Mouse (Mus musculus): ENCODE results near the gene Rundc3a.
"Not testable (repeated sequence)": the region's sequence is repeated elsewhere in the genome, so short reads cannot be mapped to it uniquely, and the experiment has no call there.

Rundc3a gene

DNA sequence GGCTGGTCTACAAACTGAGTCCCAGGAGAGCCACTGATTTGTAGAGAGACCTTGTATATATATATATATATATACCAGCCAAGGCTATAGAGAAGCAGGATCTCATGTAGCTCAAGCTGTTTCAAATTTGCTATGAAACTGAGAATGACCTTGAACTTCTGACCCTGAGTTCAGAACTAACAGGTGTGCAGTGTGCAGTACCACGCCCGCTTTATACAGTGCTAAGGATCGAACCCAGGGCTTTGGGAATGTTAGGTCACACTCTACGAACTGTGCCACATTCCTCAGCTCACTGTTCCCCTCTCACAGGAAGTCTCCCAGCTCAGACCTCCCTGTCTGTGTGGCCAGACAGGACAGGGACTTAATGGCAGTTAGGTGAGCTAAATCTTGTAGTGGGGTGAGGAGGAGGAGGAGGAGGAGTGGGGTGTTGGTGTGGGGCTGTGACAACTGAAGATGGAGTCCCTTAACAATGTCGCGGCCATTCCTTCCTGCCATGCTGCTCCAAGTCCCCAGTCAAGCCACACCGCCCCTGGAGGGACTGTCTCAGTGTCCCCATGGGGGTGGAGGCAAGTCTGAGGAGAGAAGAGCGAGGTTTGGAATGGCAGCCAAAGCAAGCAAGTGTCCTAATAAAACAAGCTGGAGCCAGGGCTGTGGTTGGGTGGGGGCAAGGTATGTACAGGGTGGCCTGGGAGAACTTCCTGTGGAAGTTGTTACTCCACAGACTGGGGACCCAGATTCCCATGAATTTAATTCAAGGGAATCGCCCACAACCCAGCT lies 25.5 kb upstream of the Rundc3a start:
- DNase-seq (ENCODE audit: low spot score in 2 of 2), result peak in 1 of 2 experiments; percentile 59

DNA sequence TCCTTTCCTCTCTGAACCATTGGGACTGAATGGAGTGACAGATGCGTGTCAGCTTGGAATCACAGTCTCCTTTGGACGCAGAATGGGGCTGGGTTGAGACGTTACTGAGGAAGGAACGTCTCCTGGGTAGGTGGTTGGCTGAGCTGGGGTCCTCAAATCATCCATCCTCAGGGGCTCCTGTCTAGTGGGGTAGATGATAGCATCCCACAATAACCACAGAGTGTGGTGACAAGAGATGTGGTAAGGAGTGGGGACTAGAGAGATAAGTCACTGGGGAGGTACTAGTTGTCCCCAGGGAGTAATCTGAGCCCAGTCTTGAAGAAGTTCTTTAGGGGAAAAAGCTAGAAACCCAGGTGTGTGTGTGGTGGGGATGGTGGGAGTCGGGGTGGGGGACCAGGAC lies 24.9 kb upstream of the Rundc3a start:
- peak in 1 of 2 experiments; percentile 60 for DNase-seq (ENCODE audit: low spot score in 2 of 2)

DNA sequence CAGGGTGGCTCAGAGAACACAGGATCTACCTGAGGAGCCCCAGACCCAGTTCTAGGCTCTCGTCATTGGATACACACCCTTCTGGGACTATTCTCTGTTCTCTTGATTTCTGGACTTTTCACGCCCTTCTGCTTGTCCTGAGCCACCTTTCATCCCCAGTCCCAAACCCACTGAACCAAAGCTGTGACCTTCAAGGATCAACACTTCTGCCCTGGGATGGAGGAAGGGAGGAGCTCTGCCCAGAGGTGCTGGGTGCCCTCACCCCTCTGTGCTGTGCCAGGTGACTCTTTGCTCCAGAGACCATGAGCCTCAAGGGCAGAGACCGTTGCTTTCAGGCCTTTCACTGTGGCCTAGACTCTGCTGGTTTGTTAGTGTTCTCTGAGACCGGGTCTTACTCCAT lies 23.9 kb upstream of the Rundc3a start:
- peak in 1 of 2 experiments; percentile 59 for DNase-seq (ENCODE audit: low spot score in 2 of 2)

DNA sequence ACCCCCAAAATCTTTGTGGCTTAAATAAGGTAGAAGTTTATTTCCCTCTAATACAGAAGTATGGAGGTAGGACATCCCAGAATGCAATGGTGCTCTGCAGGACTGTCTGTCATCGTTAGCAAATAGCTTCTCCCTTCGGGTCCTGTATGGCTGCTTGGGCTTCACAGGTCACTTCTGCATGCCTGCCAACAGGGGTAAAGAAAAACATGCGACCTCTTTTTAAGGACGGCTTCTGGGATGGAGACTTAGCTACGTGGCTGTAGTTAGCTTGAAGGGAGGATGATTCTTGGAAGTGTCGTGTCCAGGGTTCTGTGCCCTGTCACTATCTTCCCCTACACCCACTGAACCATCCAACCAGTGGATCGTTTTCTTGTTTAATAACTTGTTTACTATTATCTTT lies 22.9 kb upstream of the Rundc3a start:
- peak in 1 of 2 experiments; percentile 53 for DNase-seq (ENCODE audit: low spot score in 2 of 2)

DNA sequence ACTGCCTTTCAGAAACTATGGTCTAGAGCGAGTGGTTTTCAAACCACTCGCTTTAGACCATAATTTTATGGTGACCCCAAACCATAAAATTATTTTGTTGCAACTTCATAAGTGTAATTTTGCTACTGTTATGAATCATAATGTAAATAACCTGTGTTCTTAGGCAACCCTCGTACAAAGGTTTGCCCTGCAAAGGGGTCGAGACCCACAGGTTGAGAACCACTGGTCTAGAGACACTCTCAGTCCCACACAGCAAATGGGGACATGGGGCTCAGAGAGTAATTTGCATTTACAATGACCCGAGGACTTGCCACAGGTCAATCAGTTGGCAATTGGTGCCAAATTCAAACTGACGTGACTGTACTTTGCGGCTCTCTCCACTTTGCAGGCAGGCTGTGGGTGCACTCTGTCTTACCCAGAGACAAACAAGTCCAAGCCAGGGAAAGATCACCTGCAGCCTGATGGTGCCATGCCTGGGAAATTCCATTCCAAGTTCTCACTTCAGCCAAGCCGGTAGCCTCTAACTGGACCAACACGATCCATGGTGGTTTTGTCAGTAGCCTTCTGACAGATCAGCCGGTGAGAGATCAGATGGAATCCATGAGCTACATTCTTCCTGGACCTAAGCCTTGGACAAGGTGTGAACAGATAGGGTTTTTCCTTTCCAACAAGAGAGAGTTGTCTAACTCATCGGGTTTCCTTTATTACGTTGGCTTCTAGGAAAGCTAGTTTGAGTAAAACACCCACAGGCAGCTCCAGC lies 21.1 kb upstream of the Rundc3a start:
- peak; percentile 13 to 55 for DNase-seq (ENCODE audit: low spot score in 2 of 2)

DNA sequence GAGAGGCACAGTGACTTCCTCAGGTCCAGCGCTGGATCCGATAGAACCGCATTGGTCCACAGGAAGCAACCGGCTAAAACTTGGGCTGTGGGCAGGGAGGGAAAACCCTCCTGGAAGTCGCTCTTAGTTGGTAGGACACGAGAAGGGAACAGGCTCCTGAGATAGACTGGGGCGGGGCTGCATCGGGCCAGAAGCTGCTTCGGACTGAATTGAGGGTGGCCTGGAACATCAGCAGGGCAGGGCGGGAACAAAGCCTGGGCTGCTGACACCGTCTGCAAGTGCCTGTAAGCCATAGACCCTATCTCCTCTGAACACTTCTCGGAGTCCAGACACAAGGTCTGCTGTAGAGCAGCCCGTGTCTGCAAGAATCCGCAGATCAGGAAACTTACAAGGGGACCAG lies 20.3 kb upstream of the Rundc3a start:
- peak; percentile 67 to 80 for DNase-seq (ENCODE audit: low spot score in 2 of 2)

DNA sequence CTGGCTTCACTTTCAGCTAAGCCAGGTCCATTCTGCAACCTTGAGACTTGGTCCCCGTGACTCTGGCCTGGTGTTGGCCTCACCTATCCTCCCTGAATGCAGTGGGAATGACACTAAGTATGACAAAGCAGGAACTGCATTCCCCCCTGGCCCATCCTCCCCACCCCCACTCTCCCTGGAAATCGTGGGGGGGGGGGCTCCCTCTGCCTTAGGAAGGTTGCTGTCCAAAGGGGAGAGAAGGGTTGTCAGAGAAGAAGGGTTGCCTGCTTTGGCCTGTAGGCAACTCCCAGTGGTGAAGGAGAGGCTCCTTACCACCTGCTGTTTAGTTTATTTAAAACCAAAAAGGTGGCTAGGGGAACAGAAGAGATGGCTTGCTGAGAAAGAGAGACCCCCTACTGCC lies 19.6 kb upstream of the Rundc3a start:
- DNase-seq (ENCODE audit: low spot score in 2 of 2), result peak; percentile 19 to 67

DNA sequence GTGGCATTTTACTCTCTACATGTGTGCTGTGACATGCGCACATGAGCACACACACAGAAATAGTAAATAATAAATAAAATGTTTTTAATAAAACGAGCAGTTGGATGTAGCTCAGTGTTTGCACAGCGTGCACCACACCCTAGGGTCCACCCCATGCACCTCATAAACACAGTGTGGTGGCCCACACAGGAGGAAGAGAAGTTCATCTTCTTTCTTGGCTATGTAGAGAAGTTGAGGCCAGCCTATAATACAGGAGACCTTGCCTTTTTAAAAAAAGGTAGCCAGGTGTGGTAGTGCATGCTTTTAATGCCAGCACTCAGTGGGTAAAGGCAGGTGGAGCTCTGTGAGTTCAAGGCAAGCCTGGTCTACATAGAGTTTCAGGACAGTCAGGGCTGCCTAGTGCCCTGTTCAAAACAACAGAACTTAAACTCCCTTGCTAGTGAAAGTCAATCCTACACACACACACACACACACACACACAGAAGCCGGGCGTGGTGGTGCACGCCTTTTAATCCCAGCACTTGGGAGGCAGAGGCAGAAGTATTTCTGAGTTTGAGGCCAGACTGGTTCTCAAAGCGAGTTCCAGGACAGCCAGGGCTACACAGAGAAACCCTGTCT lies 19.0 kb upstream of the Rundc3a start:
- DNase-seq (ENCODE audit: low spot score in 2 of 2), result peak; percentile 48 to 75

DNA sequence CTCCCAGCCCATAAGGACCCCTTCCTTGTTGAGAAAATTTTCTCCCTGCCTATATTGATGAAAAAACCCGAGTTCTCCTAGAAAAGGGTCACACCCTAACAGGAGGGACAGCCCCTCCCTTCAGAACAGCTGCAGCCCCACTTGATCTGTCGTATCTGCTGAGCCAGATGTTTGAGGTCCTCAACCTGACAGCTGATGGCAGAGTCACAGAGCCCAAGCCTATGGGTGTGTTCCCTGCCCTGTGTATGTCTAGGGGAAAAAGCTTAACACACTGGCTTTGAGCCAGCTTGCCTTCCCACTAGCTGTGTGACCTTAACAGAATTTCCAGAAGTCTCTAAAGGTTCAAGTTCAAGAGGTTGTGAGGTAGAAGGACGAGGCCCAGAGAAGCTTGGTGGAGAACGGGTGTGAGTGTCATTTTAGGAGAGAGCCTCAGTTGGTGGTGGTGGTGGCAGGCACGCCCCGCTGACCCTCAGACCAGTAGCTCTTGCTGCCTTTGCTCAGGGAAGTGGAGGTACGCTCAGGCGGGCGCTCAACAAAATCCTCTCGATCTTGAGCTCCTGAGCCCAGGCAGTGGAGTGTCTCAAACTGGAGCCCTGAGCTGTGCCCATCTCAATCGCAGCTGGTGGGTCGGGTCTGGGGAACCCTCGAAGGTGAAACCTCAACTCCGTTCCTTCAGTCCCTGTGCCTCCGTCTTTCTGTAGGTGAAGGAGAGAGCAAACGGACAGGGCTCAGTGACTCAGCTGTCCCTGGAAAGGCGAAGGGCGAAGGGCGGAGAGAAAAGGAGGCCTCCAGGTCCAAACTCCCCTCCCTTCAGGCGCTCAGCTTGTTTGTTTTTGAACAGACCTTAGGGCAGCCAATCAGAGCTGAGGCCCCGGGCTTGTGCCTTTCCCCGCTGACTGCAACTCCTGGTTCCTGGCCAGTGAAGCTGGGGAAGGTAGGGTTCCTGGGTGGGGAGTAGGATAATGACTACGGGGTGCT lies 17.7 kb upstream of the Rundc3a start:
- peak; percentile 86 to 89 for DNase-seq (ENCODE audit: low spot score in 2 of 2)

DNA sequence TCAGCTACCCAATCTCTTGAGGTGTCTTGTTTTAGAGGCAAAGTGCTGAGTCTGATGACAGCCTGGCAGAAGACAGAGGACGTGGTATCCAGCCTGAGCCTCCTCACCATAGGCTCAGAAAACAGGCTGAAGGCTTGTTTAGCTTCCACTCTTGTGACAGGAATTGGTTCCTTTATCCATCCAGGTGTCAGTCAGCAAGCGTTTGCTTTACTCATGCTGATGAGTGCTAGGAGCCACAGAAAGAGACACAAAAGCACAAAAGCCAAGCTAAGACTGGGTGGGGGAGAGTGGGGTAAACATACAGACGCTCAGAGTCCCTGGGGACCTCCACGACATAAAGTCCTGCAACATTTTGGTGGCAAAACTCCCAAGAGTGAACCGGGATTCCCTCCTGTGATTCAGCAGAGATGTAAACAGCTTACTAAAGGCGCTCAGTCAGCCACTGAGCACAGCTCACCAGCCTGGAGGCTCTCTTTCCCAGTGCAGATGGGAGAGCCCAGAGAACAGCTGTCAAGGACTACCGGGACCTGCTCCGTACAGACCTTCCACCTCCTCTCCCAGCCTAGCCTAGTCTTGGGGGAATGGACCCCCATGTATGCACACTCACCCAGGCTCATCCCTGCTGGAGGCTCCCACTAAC lies 16.9 kb upstream of the Rundc3a start:
- DNase-seq (ENCODE audit: low spot score in 2 of 2), result peak; percentile 50 to 81

DNA sequence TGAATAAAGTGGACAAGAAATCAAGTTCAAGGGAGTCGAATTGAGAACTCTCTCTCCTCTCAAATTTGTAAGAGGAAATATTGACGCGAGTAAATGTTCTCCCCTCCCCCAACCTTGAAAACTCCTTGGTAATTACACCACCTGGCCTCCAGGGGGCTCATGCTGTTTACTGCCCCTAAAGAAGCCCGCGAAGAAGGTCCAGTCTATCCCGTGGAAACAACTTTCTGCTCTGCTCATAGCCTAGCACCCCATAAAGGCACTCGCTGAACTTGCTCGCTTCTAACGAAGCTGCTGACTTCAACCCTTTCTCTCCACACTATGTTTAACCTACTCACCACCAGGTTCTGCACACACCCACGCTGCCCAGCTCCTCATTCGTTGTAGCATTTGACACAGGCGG lies 16.0 kb upstream of the Rundc3a start:
- DNase-seq (ENCODE audit: low spot score in 2 of 2), result peak; percentile 52 to 76

DNA sequence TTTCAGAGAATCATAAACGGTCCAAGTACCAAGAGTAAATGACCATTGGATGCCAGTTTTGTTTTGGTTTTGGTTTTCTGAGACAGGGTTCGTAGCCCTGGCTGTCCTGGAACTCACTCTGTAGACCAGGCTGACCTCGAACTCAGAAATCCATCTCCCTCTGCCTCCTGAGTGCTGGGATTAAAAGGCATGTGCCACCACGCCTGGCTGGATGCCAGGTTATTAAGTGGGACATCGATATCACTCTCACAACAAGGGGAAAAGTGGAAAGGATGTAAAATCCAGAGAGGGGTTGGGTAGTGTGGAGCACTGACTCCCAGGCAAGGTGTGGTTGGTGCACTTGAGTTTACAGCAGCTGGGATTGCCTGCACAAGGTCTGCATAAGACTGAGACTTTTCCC lies 13.1 kb upstream of the Rundc3a start:
- DNase-seq (ENCODE audit: low spot score in 2 of 2), result no peak

DNA sequence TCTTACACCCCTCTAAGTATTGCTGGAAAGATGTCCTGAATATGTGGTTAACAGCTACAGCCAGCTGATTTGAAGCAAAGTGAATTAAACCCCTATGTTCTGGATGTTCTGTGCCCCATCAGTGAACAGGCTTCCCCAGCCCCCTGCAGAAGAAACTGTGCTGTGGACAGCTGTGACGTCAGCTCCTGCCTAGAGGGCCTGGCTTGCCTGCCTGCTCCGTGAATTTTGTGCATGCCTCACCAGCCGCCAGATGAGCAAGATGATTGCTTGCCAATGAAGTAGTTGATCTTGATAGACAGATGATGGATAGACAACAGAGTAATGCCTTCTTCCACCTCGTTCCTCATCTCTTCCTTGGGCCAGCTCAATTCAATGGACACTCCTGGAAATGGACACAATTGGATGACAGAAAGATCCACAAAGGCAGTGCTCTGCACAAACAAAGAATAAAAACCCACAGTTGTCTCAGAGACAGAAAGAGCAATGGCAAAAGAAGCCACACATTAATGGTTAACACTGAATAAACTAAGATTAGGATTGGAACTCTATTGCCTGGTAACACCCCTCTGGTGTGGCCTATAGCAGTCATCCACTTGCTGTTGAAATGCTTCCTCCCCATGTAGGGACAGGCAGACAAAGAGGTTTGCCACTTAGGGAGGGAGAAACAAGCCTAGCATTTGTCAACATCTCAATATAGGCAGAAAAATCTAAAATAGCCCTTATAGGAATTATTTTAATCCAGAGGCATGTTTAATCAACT lies 11.7 kb upstream of the Rundc3a start:
- no peak for DNase-seq (ENCODE audit: low spot score in 2 of 2)

DNA sequence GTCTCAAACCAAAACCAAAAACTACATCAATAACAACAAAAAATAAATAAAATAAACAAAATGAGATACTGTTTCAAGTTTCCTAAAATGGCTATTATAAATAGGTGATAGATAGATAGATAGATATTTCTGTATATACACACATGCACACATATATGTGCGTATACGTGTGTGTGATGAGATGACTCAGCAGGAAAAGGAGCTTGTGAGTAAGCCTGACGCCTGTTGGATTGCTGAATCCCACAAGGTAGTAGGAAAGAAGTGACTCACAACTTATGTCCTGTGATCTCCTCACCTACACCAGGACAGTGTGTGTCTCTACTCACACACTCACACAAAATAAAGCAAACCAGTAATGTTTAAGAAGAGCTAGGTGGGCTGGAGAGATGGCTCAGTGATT lies 10.4 kb upstream of the Rundc3a start:
- no peak for DNase-seq (ENCODE audit: low spot score in 2 of 2)

DNA sequence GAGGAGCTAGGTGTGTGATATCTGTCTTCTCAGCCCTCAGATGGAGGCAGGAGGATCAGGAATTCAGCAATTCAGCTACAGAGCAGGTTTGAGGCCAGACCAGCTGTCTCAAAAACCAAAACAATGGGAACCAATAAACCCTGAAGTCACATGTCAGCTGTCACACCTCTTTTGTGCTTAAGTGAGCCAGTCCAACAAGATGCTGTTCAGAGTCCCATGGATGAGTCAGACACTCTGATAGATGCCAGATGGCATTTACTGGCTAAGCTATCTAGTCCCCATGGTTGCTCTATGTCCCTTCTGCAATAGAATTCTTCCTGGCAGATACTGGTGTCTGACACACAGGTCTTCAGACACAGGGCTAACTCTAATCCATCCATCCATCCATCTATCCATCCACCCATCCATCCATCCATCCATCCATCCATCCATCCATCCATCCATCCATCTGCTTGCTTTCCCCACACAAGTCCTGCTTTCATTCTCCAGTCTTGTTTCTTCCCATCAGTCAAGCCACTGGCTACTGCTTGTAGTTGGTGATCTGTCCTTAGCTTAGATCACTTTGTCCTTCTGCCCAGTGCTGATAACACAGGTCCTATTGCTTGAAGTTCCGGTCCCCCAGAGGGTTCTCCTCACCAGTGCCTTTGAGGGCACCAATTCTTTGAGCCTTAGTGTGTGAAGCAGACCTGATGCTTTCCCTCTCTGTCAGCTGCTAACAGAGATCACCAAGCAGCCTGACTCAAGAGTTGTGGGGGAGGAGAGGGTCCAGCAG lies 9.7 kb upstream of the Rundc3a start:
- no peak for DNase-seq (ENCODE audit: low spot score in 2 of 2)

DNA sequence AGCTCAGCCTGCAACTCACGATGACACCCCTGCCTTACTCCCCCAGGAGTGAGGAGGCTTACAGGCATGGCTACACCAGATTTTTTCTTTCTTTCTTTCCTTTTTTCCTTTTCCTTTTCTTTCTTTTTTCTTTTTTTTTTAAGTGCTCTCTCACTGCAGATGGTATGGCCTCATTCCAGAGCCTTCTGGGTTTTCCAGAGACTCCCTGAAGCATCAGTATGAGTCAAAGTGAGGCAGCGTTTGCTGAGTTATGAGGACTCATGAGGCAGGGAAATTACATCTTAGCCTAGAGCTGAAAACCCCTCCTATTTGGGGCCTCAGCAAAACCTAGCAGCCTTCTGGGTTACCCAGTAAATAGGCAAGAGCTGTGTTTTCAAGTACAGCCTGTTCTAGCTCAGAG lies 8.8 kb upstream of the Rundc3a start:
- DNase-seq (ENCODE audit: low spot score in 2 of 2), result no peak

DNA sequence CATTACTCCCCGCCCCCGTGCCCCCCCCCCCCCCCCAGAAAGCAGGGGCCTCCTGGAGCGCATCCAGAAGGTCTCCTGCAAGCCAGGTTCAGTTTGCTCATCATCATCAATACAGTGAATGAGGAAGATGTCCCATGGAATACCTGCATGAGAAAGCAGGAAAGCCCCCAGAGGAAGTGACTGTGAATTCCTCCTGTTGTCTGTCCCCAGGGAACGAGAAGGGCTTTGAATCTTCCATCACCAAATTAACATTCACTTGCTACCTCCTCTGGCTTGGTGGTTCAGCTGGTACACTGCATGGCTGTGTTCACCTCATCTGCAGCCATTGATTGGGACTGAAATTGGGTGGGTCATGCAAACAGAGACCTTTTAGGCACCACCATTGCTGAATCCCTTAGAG lies 8.1 kb upstream of the Rundc3a start:
- DNase-seq (ENCODE audit: low spot score in 2 of 2), result no peak

DNA sequence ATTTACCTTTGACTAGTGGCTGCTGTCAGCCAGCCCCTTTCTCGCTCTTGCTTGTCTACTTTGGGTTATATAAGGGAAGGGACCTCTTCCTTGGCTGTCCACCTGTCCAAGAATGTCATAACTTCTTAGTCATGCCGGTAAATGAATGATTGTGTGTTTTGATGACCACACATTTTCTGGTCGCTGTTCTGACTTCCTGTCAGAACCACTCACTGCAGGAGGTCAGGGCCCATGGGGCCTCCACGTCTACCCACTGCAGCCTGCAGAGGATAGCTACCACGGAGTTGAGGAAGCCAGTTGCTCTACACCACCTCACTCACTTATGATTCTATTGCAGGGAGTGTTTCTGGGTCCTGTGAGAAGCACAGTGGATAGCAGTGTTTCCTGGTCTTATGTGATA lies 7.1 kb upstream of the Rundc3a start:
- no peak for DNase-seq (ENCODE audit: low spot score in 2 of 2)

DNA sequence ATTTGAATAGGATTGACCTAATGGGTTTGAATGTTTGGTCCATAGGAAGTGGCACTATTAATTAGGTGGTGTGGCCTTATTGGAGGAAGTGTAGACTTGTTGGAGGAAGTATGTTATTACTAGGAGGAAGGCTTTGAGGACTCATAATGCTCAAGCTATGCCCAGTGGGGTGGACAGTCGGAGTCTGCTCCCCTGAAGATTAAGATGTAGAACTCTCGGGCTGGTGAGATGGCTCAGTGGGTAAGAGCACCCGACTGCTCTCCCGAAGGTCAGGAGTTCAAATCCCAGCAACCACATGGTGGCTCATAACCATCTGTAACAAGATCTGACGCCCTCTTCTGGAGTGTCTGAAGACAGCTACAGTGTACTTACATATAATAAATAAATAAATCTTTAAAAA lies 3.8 kb upstream of the Rundc3a start:
- DNase-seq (ENCODE audit: low spot score in 2 of 2), result not testable (repeated sequence)
